Mouse (Mus musculus) hindbrain, embryonic 14.5 days (tissue): ENCODE results near the gene Olfr307. TPM values are rescaled to one million over a fixed set of nuclear protein-coding genes. Genes with fewer than 3 reads are reported as not detected.

Source experiments
- ATAC-seq: fragments of 200-750 bp; cut with Nextera tagmentation; 2 replicates; pipeline ENCODE4 v1.8.0; 2017; ENCODE audit warnings: moderate number of reproducible peaks, mild to moderate bottlenecking, moderate TSS enrichment, moderate library complexity; ENCODE audit not compliant: low FRiP score
- DNase-seq: peaks from one replicate; pipeline ENCODE4 v3.0.0-alpha.2; 2015; ENCODE audit warnings: low spot score
- H3K27ac ChIP-seq: fragments of 300-500 bp; sonication (generic); 2 replicates; pipeline ENCODE4 v1.5.1; 2014; ENCODE audit warnings: mild to moderate bottlenecking, moderate library complexity
- H3K27me3 ChIP-seq: fragments of 300-500 bp; sonication (generic); 2 replicates; pipeline ENCODE4 v1.6.1; 2014; ENCODE audit warnings: mild to moderate bottlenecking, low read length, mixed read lengths; ENCODE audit not compliant: control insufficient read depth, insufficient read depth
- H3K36me3 ChIP-seq: fragments of 300-500 bp; sonication (generic); replicated peaks from 2 replicates; pipeline ENCODE4 v1.6.1; 2014; ENCODE audit not compliant: control insufficient read depth, insufficient read depth
- H3K4me1 ChIP-seq: fragments of 300-500 bp; sonication (generic); replicated peaks from 2 replicates; pipeline ENCODE4 v1.6.1; 2014; ENCODE audit warnings: antibody characterized with exemption, low read length, mixed read lengths; ENCODE audit not compliant: control insufficient read depth, insufficient read depth
- H3K4me2 ChIP-seq: fragments of 300-500 bp; sonication (generic); replicated peaks from 2 replicates; pipeline ENCODE4 v1.6.1; 2014; ENCODE audit warnings: mild to moderate bottlenecking, moderate library complexity
- H3K4me3 ChIP-seq: fragments of 300-500 bp; sonication (generic); replicated peaks from 2 replicates; pipeline ENCODE4 v1.5.1; 2014; ENCODE audit warnings: mild to moderate bottlenecking, low read length
- H3K9ac ChIP-seq: fragments of 300-500 bp; sonication (generic); 2 replicates; pipeline ENCODE4 v1.6.1; 2014
- H3K9me3 ChIP-seq: fragments of 300-500 bp; sonication (generic); 2 replicates; pipeline ENCODE4 v1.6.1; 2016; ENCODE audit warnings: low read length; ENCODE audit not compliant: control insufficient read depth
- WGBS: fragments of 180-500 bp; shearing (Covaris S2); extraction: QIAGEN DNeasy Blood & Tissue Kit; methylation state at CpG from one replicate; pipeline ENCODE4 v1.1.7; 2014; 5-methylcytosine and 5-hydroxymethylcytosine counted together
- microRNA-seq: library from miRNA; unstranded; fragments of <30 nt; microRNA quantifications from one replicate; pipeline ENCODE4, GENCODE M21; 2016
- polyA plus RNA-seq: library from polyadenylated mRNA; unstranded; fragments of >200 nt; fragmentation: Nextera tagmentation; extraction: Ambion mirVana; gene quantifications from 2 replicates; pipeline ENCODE4 v1.2.1, GENCODE M21; 2014

The Olfr307 gene
- polyA plus RNA-seq, 1 experiment from 2014 or later: not detected

GRCm38 (mm10) chr7:86313608-86314007, 23.8 kb downstream of the Olfr307 start, which contains the start of gene Olfr309:
TSS of gene Olfr309 (minus strand) at chr7:86313708.
- no peaks in the 10 kb centered on the region for H3K9me3 ChIP-seq
- no peaks in the 10 kb centered on the region for H3K36me3 ChIP-seq
- no peaks in the 10 kb centered on the region for H3K27me3 ChIP-seq
- H3K4me2 ChIP-seq: no peak within 1 kb of the TSS
- no peak within 1 kb of the TSS for H3K27ac ChIP-seq
- no peaks in the 10 kb centered on the region for H3K4me1 ChIP-seq
- ATAC-seq (no peak), DNase-seq (no peak)
- no peak within 1 kb of the TSS for H3K4me3 ChIP-seq
- H3K9ac ChIP-seq: no peak within 1 kb of the TSS
- WGBS: 74% methylated on average over 2 of the region's 2 CpGs

Small RNA genes within 50 kb of the gene (microRNA-seq; reads per million reads assigned to microRNA genes)
- gene Gm23192: not detected

Other genes with a start within 250 kb of the Olfr307 start
- not detected in 2 replicates for gene Vmn2r75, start 165.8 kb downstream of the Olfr307 start, polyA plus RNA-seq
- gene Vmn2r76, start 91.3 kb downstream of the Olfr307 start, polyA plus RNA-seq: not detected in 2 replicates
- not detected in 2 replicates for gene Olfr310, start 60.4 kb downstream of the Olfr307 start, polyA plus RNA-seq
- gene Olfr309, start 23.9 kb downstream of the Olfr307 start, polyA plus RNA-seq: not detected in 2 replicates
- not detected in 2 replicates for gene Olfr308, start 12.0 kb downstream of the Olfr307 start, polyA plus RNA-seq
- not detected in 2 replicates for gene Olfr305, start 29.3 kb upstream of the Olfr307 start, polyA plus RNA-seq
- gene Olfr304, start 49.1 kb upstream of the Olfr307 start, polyA plus RNA-seq: not detected in 2 replicates
- gene Olfr303, start 60.2 kb upstream of the Olfr307 start, polyA plus RNA-seq: not detected in 2 replicates
- gene Olfr301, start 66.3 kb upstream of the Olfr307 start, polyA plus RNA-seq: not detected in 2 replicates
- not detected in 2 replicates for gene Olfr299, start 122.3 kb upstream of the Olfr307 start, polyA plus RNA-seq
- gene Olfr298, start 154.9 kb upstream of the Olfr307 start, polyA plus RNA-seq: not detected in 2 replicates
- not detected in 2 replicates for gene Olfr297, start 182.4 kb upstream of the Olfr307 start, polyA plus RNA-seq
- gene Olfr295, start 246.3 kb upstream of the Olfr307 start, polyA plus RNA-seq: not detected in 2 replicates